Mouse (Mus musculus) bone marrow, adult 2 months (tissue): ENCODE results near the gene Osgin1.

ENCODE experiments used
- CTCF ChIP-seq: fragments of 200-500 bp; IDR thresholded peaks from 2 replicates; pipeline ENCODE4 v1.5.1; 2011; ENCODE audit warnings: low read length, control low read depth; ENCODE audit not compliant: control insufficient read depth, insufficient read depth
- POLR2A ChIP-seq: fragments of 200-500 bp; IDR thresholded peaks from 2 replicates; pipeline ENCODE4 v1.6.1; 2011; ENCODE audit warnings: low read depth, mild to moderate bottlenecking, control low read depth, low read length, borderline replicate concordance; ENCODE audit not compliant: control insufficient read depth

DNA sequence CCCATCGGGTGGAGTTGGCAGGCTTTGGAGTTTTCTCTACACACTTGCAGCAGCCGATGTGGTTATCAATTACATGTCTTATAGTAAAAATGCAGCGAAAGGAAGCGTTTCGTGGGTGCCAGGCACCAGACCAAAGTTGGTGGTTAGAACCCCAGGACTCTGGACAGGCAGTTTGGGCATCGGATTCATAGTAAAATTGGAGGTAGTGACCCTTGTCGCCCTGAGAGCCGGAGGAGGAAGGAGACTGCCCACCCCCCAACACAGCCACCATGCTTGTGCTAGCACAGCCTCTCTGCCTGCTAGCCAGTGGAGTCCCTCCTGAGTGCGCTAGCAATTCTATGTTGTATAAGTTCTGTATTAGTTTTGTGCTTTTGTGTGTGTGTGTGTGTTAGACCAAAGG, 35.4 kb upstream of the Osgin1 start:
- TF ChIP-seq CTCF (no peak), POLR2A (no peak)
